Mouse (Mus musculus) pancreas, adult 10 weeks (tissue): ENCODE results near the gene Tesk2. TPM values are rescaled to one million over a fixed set of nuclear protein-coding genes. Genes with fewer than 3 reads are reported as not detected.

Experiments
- polyA plus RNA-seq: library from polyadenylated mRNA; stranded (reverse); fragments of 350-450 nt; fragmentation: Illumina TruSeq; extraction: RNeasy Lipid Tissue Mini Kit (QIAGEN cat#74804); gene quantifications from one replicate; pipeline ENCODE4 v1.2.3, GENCODE M21; 2015; ENCODE audit warnings: low read depth, low replicate concordance; ENCODE audit not compliant: insufficient read depth

Gene Tesk2
- 1.3 TPM for polyA plus RNA-seq

GRCm38 (mm10) chr4:116720343-116721097 lies at the start of gene Tesk2:
Gene Tesk2, plus strand, starts transcription at chr4:116720948.

GRCm38 (mm10) chr4:116685402-116686061 lies 35.2 kb upstream of the Tesk2 start, which contains the start of gene Prdx1:
Gene Prdx1, plus strand, starts transcription at chr4:116685544.

GRCm38 (mm10) chr4:116708201-116708764 lies 12.5 kb upstream of the Tesk2 start, which contains the start of the genes Mmachc and Ccdc163:
Gene Mmachc, minus strand, starts transcription at chr4:116708406.
Gene Ccdc163, plus strand, starts transcription at chr4:116708509.

GRCm38 (mm10) chr4:116807197-116808129 lies 86.7 kb downstream of the Tesk2 start, which contains the start of the genes Toe1 and Mutyh:
Gene Toe1, minus strand, starts transcription at chr4:116807640.
Gene Mutyh, plus strand, starts transcription at chr4:116807723.

GRCm38 (mm10) chr4:116821694-116822016 lies 100.9 kb downstream of the Tesk2 start, which contains the start of gene Hpdl:
Gene Hpdl, minus strand, starts transcription at chr4:116821707.

Other genes with a start within 250 kb of the Tesk2 start
- 1.9 TPM for gene Ipp, start 213.4 kb upstream of the Tesk2 start, polyA plus RNA-seq
- 2.5 TPM for gene Tmem69, start 165.0 kb upstream of the Tesk2 start, polyA plus RNA-seq
- gene Gpbp1l1, start 163.3 kb upstream of the Tesk2 start, polyA plus RNA-seq, result 20.0 TPM
- gene Ccdc17, start 124.3 kb upstream of the Tesk2 start, polyA plus RNA-seq, result 8.6 TPM
- gene Nasp, start 93.0 kb upstream of the Tesk2 start, polyA plus RNA-seq, result 8.2 TPM
- gene Akr1a1, start 69.3 kb upstream of the Tesk2 start, polyA plus RNA-seq, result 92.0 TPM
- 56.7 TPM for gene Prdx1, start 35.4 kb upstream of the Tesk2 start, polyA plus RNA-seq
- 3.9 TPM for gene Mmachc, start 12.5 kb upstream of the Tesk2 start, polyA plus RNA-seq
- gene Ccdc163, start 12.4 kb upstream of the Tesk2 start, polyA plus RNA-seq, result 16.9 TPM
- gene Toe1, start 86.7 kb downstream of the Tesk2 start, polyA plus RNA-seq, result 2.9 TPM
- gene Mutyh, start 86.8 kb downstream of the Tesk2 start, polyA plus RNA-seq, result 1.1 TPM
- gene Hpdl, start 100.8 kb downstream of the Tesk2 start, polyA plus RNA-seq, result not detected
- 0.42 TPM for gene Zswim5, start 156.4 kb downstream of the Tesk2 start, polyA plus RNA-seq